Mouse (Mus musculus) right cerebral cortex, postnatal 10 days (tissue): ENCODE data around the gene Samsn1.
A peak's percentile ranks its signal among the peaks of the same experiment; 100 is the strongest.

Source experiments
- DNase-seq, 2 experiments: peaks; one replicate each; pipeline ENCODE4 v3.0.0; 2021; ENCODE audit warnings: low spot score in 2 of 2

The Samsn1 gene

GRCm38 (mm10) chr16:75933357-75933756 is 88.7 kb downstream of the Samsn1 start:
- DNase-seq: no peak

DNA sequence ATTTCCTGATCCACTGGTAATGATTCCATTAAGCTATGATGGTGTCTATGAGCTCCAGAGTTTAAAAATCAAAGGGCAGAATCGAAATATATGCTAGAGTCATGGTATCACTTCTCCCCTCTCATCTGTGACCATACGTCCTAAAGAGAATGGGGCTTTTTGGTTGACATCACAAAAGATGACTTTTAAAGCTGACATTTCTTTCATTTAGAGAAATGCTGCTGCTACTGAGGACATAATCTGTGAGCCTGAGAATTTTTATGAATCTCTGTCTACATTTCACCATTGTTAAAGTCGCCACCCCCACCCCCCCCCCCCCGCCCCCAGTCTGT is 91.9 kb downstream of the Samsn1 start:
- DNase-seq: no peak

GRCm38 (mm10) chr16:75929536-75930221 is 92.4 kb downstream of the Samsn1 start:
- no peak for DNase-seq

GRCm38 (mm10) chr16:75926511-75926910 is 95.6 kb downstream of the Samsn1 start:
- no peak for DNase-seq

- DNase-seq: no peak
Observed at GRCm38 (mm10) chr16:75920870-75921269, 101.2 kb downstream of the Samsn1 start.

- no peak for DNase-seq
Observed at GRCm38 (mm10) chr16:75919298-75919697, 102.8 kb downstream of the Samsn1 start.

DNA sequence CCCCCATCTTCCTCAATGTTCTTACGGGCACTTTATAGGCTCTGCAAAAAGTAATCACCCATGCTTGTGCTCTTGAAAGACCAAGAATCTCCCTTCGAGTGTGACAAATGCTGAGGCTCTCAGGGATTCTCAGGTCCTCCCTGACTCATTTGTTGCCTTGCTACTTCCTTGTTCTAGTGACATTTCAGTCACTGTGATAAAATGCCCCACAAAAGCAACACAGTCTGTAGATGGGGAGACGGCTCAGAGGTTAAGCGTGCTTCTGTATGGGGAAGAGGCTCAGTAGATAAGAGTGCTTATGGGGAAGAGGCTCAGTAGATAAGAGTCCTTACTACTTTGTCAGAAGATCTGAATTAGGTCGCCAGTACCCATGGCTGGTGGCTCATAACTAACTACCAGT is 104.4 kb downstream of the Samsn1 start:
- DNase-seq: no peak

GRCm38 (mm10) chr16:75912051-75912450 is 110.0 kb downstream of the Samsn1 start:
- no peak for DNase-seq

GRCm38 (mm10) chr16:75908635-75909494 is 113.2 kb downstream of the Samsn1 start:
- DNase-seq: peak; percentile 22 to 25

DNA sequence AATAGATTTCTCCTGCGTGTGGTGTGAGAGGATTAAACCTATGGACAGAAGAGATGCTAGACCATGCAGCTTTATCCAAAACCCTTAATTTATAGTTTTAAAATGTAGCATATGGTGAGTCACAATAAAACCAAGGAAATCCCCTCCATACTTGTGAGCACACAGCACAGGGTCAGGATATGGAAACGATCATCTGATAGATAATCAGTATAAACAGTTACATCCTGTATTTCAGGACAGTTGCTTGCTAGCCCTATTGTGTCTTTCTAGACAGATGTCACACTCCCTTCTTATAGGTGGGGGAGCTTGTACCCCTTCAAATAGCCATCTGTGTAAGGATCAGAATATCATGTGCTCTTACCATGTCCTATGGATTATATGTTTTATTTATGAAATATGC is 115.3 kb downstream of the Samsn1 start:
- no peak for DNase-seq

GRCm38 (mm10) chr16:75906260-75906659 is 115.8 kb downstream of the Samsn1 start:
- no peak for DNase-seq

GRCm38 (mm10) chr16:75905324-75905723 is 116.8 kb downstream of the Samsn1 start:
- no peak for DNase-seq

DNA sequence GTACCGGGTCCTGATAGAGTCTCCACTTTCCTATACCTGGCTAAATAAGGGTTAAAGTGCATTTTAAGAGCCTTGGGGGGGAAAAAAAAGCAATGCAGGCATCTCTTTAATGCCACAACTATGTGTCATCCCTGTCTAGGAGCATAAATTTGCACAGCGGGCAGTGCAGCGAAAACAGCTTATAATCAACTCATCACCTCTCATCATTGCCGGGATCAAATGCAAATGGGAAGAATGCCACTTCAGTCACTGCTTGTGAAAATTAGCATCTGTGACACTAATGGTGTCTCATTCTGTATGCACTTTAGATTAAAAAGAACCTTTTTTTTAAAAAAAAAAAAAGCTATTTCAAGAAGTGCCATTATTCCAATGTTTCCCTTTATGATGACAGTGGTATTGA is 118.0 kb downstream of the Samsn1 start:
- no peak for DNase-seq

DNA sequence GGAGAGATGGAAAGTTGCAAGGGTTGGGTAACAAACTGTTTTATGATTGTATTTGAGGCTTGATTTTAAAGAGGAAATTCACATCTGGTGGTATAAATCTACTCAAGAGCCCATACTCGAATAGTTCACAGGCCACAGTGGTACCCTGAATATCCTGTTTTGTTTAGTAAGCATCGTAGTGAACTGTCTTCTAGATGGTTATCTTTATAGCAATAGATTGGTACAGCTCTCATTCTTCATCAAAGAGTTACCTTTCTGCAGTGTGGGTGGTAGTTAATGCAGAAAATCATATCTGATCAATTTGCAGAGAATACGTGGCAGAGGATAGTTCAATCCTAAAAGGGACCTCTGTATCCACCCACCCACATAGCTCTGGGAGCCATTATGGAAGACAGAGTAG is 119.1 kb downstream of the Samsn1 start:
- no peak for DNase-seq

DNA sequence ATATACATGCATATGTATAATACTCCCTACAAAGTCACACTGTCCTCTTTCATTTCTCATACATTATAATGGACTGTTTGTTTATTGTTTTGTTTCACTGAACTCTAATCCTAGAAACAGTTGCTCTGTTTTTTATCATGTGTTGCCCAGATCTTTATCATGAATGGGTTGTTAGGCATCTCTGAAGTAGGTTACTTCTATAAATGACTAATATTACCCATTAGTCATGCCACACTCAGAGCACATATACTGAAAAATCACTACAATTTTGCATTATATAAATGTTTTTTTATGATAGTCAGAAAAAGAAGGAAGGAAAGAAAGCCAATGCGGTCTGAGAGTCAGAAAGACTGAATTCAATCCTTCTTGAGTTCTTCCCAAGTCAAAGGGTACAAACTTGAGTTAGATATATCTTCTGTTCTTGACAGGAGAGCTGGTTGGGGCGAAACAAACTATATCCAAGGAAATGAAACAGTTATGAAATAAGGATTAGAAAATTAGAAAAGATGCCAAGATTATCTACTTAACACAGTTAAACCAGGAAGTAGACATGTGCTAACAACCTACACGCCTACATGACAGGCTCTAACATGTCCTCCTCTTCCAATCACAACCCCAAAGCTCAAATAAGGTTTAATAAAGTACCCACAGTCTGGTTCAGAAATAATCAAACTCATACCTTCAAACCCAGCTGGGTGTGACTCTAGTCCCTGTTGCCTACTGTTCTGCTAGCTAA is 122.0 kb downstream of the Samsn1 start:
- no peak for DNase-seq

DNA sequence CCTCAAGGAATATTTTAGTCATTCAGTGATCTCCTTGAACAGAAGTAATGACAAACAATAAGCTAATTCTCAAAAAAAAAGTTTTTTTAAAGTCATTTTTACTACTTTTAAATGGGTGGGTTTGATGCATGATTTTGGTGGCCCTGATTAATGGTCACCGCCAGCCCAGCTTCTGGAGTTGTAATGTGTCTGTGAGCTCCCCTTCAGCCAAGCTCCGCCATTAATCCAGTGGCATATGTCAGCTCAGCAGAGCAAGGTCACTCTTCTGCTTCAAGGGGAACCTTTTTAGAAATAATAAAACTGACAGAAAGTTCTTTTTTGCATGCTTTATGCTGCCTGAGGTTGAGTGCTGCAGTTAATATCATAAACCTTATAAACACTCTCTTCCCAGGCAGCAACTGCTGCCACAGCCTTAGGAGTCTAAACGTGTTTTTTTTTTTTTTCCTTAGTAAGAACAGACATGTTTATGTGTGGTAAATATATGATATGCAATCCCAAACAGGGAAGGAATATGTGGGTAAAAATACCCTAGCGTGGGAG is 124.2 kb downstream of the Samsn1 start:
- no peak for DNase-seq

- DNase-seq: no peak
Observed at GRCm38 (mm10) chr16:75894263-75894901, 127.7 kb downstream of the Samsn1 start.

- no peak for DNase-seq
Observed at GRCm38 (mm10) chr16:75893470-75893869, 128.6 kb downstream of the Samsn1 start.

DNA sequence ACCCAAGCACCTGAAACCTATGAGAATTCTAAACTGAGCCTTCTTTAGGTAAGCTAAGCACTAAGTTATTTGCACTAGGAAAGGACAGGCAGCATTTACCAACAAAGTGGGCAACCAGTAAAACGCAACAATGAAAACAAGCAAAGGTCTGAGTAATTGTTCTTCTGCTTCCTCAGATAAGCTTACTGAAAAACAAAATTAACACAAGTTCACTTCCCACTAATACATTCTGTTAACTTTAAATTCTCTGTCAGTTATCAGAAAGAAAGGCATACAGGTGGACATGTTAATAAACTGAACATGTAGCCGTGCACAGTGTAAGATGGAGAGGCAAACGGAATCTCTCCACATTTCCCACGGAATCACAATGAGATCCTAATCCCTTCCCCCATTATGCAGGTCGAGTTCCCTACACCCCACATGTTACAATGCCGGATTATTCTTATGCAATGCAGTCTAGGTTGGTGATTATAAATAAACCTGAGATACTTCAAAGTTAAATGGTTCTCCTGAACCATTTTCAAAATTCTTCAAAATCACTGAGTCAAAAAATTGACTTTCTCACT is 132.9 kb downstream of the Samsn1 start:
- DNase-seq: no peak

DNA sequence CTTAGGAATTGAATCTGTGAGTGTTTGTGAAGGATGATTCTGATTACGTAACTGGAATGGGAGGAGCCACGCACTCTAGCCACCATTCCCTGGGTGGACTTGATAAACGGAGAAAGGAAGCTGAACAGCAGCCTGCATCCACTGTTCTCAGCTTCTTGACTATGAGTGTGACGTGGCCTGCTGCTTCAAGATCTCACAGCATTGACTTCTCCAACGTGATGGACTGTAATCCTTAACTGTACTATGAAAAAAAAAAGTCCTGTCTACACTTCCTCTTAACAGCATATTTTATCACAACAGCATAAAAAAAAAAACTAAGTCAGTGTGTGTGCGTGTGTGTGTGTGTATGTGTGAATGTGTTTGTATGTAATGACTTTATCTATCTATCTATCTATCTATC is 134.9 kb downstream of the Samsn1 start:
- no peak for DNase-seq

- DNase-seq: no peak
Observed at GRCm38 (mm10) chr16:75878885-75879284, 143.2 kb downstream of the Samsn1 start.

- DNase-seq: peak; percentile 21 to 24
Observed at GRCm38 (mm10) chr16:75877170-75877569, 144.9 kb downstream of the Samsn1 start.
